Mouse (Mus musculus) lung, embryonic 14.5 days (tissue): ENCODE measurements around the gene Ccdc122. TPM values are rescaled to one million over a fixed set of nuclear protein-coding genes. Genes with fewer than 3 reads are reported as not detected.

Source experiments
- ATAC-seq: fragments of 200-750 bp; cut with Nextera tagmentation; 2 replicates; pipeline ENCODE4 v1.8.0; 2017; ENCODE audit warnings: mild to moderate bottlenecking, moderate TSS enrichment, moderate library complexity; ENCODE audit not compliant: insufficient read depth
- DNase-seq: peaks from one replicate; pipeline ENCODE4 v3.0.0-alpha.2; 2015
- H3K27ac ChIP-seq: fragments of 300-500 bp; sonication (generic); 2 replicates; pipeline ENCODE4 v1.5.1; 2014; ENCODE audit warnings: low read depth, mild to moderate bottlenecking, moderate library complexity
- H3K27me3 ChIP-seq: fragments of 300-500 bp; sonication (generic); 2 replicates; pipeline ENCODE4 v1.6.1; 2014; ENCODE audit warnings: low read length, control low read depth; ENCODE audit not compliant: insufficient read depth
- H3K36me3 ChIP-seq: fragments of 300-500 bp; sonication (generic); 2 replicates; pipeline ENCODE4 v1.6.1; 2014; ENCODE audit warnings: control low read depth; ENCODE audit not compliant: insufficient read depth
- H3K4me1 ChIP-seq: fragments of 300-500 bp; sonication (generic); 2 replicates; pipeline ENCODE4 v1.6.1; 2014; ENCODE audit warnings: antibody characterized with exemption, control low read depth; ENCODE audit not compliant: insufficient read depth
- H3K4me2 ChIP-seq: fragments of 300-500 bp; sonication (generic); 2 replicates; pipeline ENCODE4 v1.6.1; 2014; ENCODE audit warnings: mild to moderate bottlenecking
- H3K4me3 ChIP-seq: fragments of 300-500 bp; sonication (generic); 2 replicates; pipeline ENCODE4 v1.5.1; 2014; ENCODE audit warnings: low read depth, low read length
- H3K9ac ChIP-seq: fragments of 300-500 bp; sonication (generic); 2 replicates; pipeline ENCODE4 v1.6.1; 2014
- H3K9me3 ChIP-seq: fragments of 300-500 bp; sonication (generic); 2 replicates; pipeline ENCODE4 v1.6.1; 2016; ENCODE audit warnings: low read depth, low read length, control low read depth
- CTCF ChIP-seq: IDR thresholded peaks from 2 replicates; pipeline ENCODE4 v1.5.1; 2016; ENCODE audit warnings: antibody characterized with exemption, low read depth
- WGBS: fragments of 180-500 bp; shearing (Covaris S2); extraction: QIAGEN DNeasy Blood & Tissue Kit; methylation state at CpG from one replicate; pipeline ENCODE4 v1.1.7; 2014; 5-methylcytosine and 5-hydroxymethylcytosine counted together
- polyA plus RNA-seq: library from polyadenylated mRNA; unstranded; fragments of >200 nt; fragmentation: Nextera tagmentation; extraction: Ambion mirVana; gene quantifications from 2 replicates; pipeline ENCODE4 v1.2.1, GENCODE M21; 2014

Gene Ccdc122
- polyA plus RNA-seq, 1 experiment from 2014 or later: 4.9 TPM

GRCm38 (mm10) chr14:77017211-77017610 is 19.4 kb upstream of the Ccdc122 start:
- no peak for ATAC-seq
- Histone ChIP-seq H3K9me3 (no peaks in the 10 kb centered on the region), H3K27me3 (no peaks in the 10 kb centered on the region), H3K36me3 (no peaks in the 10 kb centered on the region), H3K9ac (no peak overlapping the region), H3K4me3 (no peak overlapping the region), H3K4me1 (no peaks in the 10 kb centered on the region), H3K27ac (no peak overlapping the region), H3K4me2 (peak overlapping the region; percentile 12; the same call in 1 of the 2 replicates)
- no peak for TF ChIP-seq CTCF
- 68% methylated on average over 6 of the region's 6 CpGs for WGBS
- no peak for DNase-seq

- DNase-seq (no peak), ATAC-seq (no peak)
- no peaks in the 10 kb centered on the region for H3K9me3 ChIP-seq
- H3K27me3 ChIP-seq: no peaks in the 10 kb centered on the region
- no peak overlapping the region for H3K4me2 ChIP-seq
- H3K36me3 ChIP-seq: peaks cover 10% of the 10 kb centered on the region; the same call in 1 of the 2 replicates
- no peak overlapping the region for H3K4me3 ChIP-seq
- no peak for TF ChIP-seq CTCF
- 85% methylated on average over 3 of the region's 3 CpGs for WGBS
- no peaks in the 10 kb centered on the region for H3K4me1 ChIP-seq
- no peak overlapping the region for H3K27ac ChIP-seq
- H3K9ac ChIP-seq: no peak overlapping the region
Observed at GRCm38 (mm10) chr14:77024499-77024898, 12.1 kb upstream of the Ccdc122 start.

GRCm38 (mm10) chr14:77029319-77030054 is 7.1 kb upstream of the Ccdc122 start:
- Histone ChIP-seq H3K36me3 (peaks cover 9% of the 10 kb centered on the region; the same call in 1 of the 2 replicates), H3K9ac (no peak overlapping the region), H3K27ac (no peak overlapping the region), H3K4me1 (no peaks in the 10 kb centered on the region), H3K9me3 (no peaks in the 10 kb centered on the region), H3K4me2 (no peak overlapping the region), H3K4me3 (no peak overlapping the region), H3K27me3 (no peaks in the 10 kb centered on the region)
- WGBS: 62% methylated on average over 5 of the region's 5 CpGs
- no peak for TF ChIP-seq CTCF
- DNase-seq: no peak
- ATAC-seq: no peak

- Histone ChIP-seq H3K27me3 (no peaks in the 10 kb centered on the region), H3K27ac (no peak overlapping the region), H3K4me3 (no peak overlapping the region), H3K36me3 (peaks cover 9% of the 10 kb centered on the region; the same call in 1 of the 2 replicates), H3K4me1 (no peaks in the 10 kb centered on the region; the same call in 1 of the 2 replicates), H3K4me2 (no peak overlapping the region), H3K9me3 (no peaks in the 10 kb centered on the region), H3K9ac (no peak overlapping the region)
- WGBS: 85% methylated on average over 5 of the region's 5 CpGs
- no peak for ATAC-seq
- no peak for TF ChIP-seq CTCF
- no peak for DNase-seq
Observed at GRCm38 (mm10) chr14:77030808-77031207, 5.8 kb upstream of the Ccdc122 start.

- Histone ChIP-seq H3K9me3 (no peaks in the 10 kb centered on the region), H3K27ac (no peak overlapping the region), H3K9ac (no peak overlapping the region), H3K27me3 (no peaks in the 10 kb centered on the region), H3K4me1 (no peaks in the 10 kb centered on the region; the same call in 1 of the 2 replicates), H3K4me3 (no peak overlapping the region), H3K36me3 (peaks cover 9% of the 10 kb centered on the region; the same call in 1 of the 2 replicates), H3K4me2 (no peak overlapping the region)
- DNase-seq (peak; percentile 52), ATAC-seq (no peak)
- 44% methylated on average over 5 of the region's 5 CpGs for WGBS
- TF ChIP-seq CTCF: no peak
Observed at GRCm38 (mm10) chr14:77032433-77032832, 4.1 kb upstream of the Ccdc122 start.

- no peak for TF ChIP-seq CTCF
- 88% methylated on average over 3 of the region's 3 CpGs for WGBS
- no peaks in the 10 kb centered on the region; the same call in 1 of the 2 replicates for H3K4me1 ChIP-seq
- DNase-seq (no peak), ATAC-seq (no peak)
- no peak overlapping the region for H3K4me2 ChIP-seq
- H3K27me3 ChIP-seq: no peaks in the 10 kb centered on the region
- no peaks in the 10 kb centered on the region for H3K9me3 ChIP-seq
- H3K4me3 ChIP-seq: no peak overlapping the region
- H3K27ac ChIP-seq: no peak overlapping the region
- H3K9ac ChIP-seq: no peak overlapping the region
- H3K36me3 ChIP-seq: peaks cover 6% of the 10 kb centered on the region; the same call in 1 of the 2 replicates
Observed at GRCm38 (mm10) chr14:77033391-77033790, 3.2 kb upstream of the Ccdc122 start.

GRCm38 (mm10) chr14:77034175-77034915 is 2.2 kb upstream of the Ccdc122 start:
- Histone ChIP-seq H3K4me3 (no peak overlapping the region), H3K36me3 (0 out of 2 replicates have a peak, but pooled peaks cover 5% of the 10 kb centered on the region), H3K27ac (no peak overlapping the region), H3K27me3 (no peaks in the 10 kb centered on the region), H3K9ac (no peak overlapping the region), H3K9me3 (no peaks in the 10 kb centered on the region), H3K4me2 (no peak overlapping the region), H3K4me1 (no peaks in the 10 kb centered on the region; the same call in 1 of the 2 replicates)
- DNase-seq (no peak), ATAC-seq (no peak)
- 59% methylated on average over 7 of the region's 7 CpGs for WGBS
- no peak for TF ChIP-seq CTCF
